Mouse (Mus musculus) midbrain, embryonic 10.5 days (tissue): Measurements from ENCODE around the gene Dnajc5g. TPM values are rescaled to one million over a fixed set of nuclear protein-coding genes. Genes with fewer than 3 reads are reported as not detected.

Experiments
- DNase-seq: peaks from one replicate; pipeline ENCODE4 v3.0.0-alpha.2; 2017; ENCODE audit warnings: low spot score
- H3K27ac ChIP-seq: fragments of 300-500 bp; sonication (generic); replicated peaks from 2 replicates; pipeline ENCODE4 v1.5.1; 2016; ENCODE audit warnings: mild to moderate bottlenecking
- H3K27me3 ChIP-seq: fragments of 300-500 bp; sonication (generic); 2 replicates; pipeline ENCODE4 v1.6.1; 2016; ENCODE audit warnings: low read depth, mild to moderate bottlenecking; ENCODE audit not compliant: poor library complexity, severe bottlenecking
- H3K36me3 ChIP-seq: fragments of 300-500 bp; sonication (generic); 2 replicates; pipeline ENCODE4 v1.6.1; 2016; ENCODE audit warnings: mild to moderate bottlenecking, moderate library complexity
- H3K4me1 ChIP-seq: fragments of 300-500 bp; sonication (generic); 2 replicates; pipeline ENCODE4 v1.6.1; 2016
- H3K4me3 ChIP-seq: fragments of 300-500 bp; sonication (generic); 2 replicates; pipeline ENCODE4 v1.5.1; 2016; ENCODE audit warnings: mild to moderate bottlenecking, moderate library complexity
- H3K9me3 ChIP-seq: fragments of 300-500 bp; sonication (generic); replicated peaks from 2 replicates; pipeline ENCODE4 v1.6.1; 2016; ENCODE audit warnings: mild to moderate bottlenecking
- WGBS: fragments of 180-500 bp; shearing (Covaris S2); methylation state at CpG from one replicate; pipeline ENCODE4 v1.1.7; 2016; 5-methylcytosine and 5-hydroxymethylcytosine counted together
- polyA plus RNA-seq: library from polyadenylated mRNA; unstranded; fragments of >200 nt; fragmentation: Nextera tagmentation; extraction: Ambion mirVana; gene quantifications from 2 replicates; pipeline ENCODE4 v1.2.1, GENCODE M21; 2016

Gene Dnajc5g
- polyA plus RNA-seq, 1 experiment from 2014 or later = not detected

GRCm38 (mm10) chr5:31087131-31087530 is 19.0 kb upstream of the Dnajc5g start:
- no peak overlapping the region for H3K4me3 ChIP-seq
- H3K36me3 ChIP-seq = no peaks in the 10 kb centered on the region
- H3K9me3 ChIP-seq = no peaks in the 10 kb centered on the region
- H3K27ac ChIP-seq = no peak overlapping the region
- peaks cover 36% of the 10 kb centered on the region for H3K4me1 ChIP-seq
- DNase-seq = no peak
- WGBS = 85% methylated on average over 2 of the region's 2 CpGs
- H3K27me3 ChIP-seq = peaks cover 67% of the 10 kb centered on the region

GRCm38 (mm10) chr5:31092231-31092975 is 13.7 kb upstream of the Dnajc5g start:
- no peaks in the 10 kb centered on the region for H3K9me3 ChIP-seq
- H3K4me1 ChIP-seq = peaks cover 40% of the 10 kb centered on the region
- no peaks in the 10 kb centered on the region for H3K36me3 ChIP-seq
- H3K27ac ChIP-seq = peak overlapping the region; percentile 70
- DNase-seq = peak; percentile 39
- peaks cover 100% of the 10 kb centered on the region for H3K27me3 ChIP-seq
- WGBS = 3% methylated on average over 40 of the region's 53 CpGs
- peak overlapping the region; percentile 56 for H3K4me3 ChIP-seq

- Histone ChIP-seq H3K4me1 (peaks cover 40% of the 10 kb centered on the region), H3K27me3 (peaks cover 100% of the 10 kb centered on the region), H3K27ac (peak overlapping the region; percentile 70), H3K4me3 (peak overlapping the region; percentile 56), H3K36me3 (no peaks in the 10 kb centered on the region), H3K9me3 (no peaks in the 10 kb centered on the region)
- WGBS = under 1% methylated on average over 54 of the region's 54 CpGs
- DNase-seq = peak; percentile 59
Measured at GRCm38 (mm10) chr5:31093151-31094041, 12.7 kb upstream of the Dnajc5g start.

- Histone ChIP-seq H3K4me1 (peaks cover 40% of the 10 kb centered on the region), H3K36me3 (no peaks in the 10 kb centered on the region), H3K27ac (no peak overlapping the region), H3K9me3 (no peaks in the 10 kb centered on the region), H3K4me3 (peak overlapping the region; percentile 56), H3K27me3 (peaks cover 94% of the 10 kb centered on the region)
- DNase-seq = peak; percentile 38
- WGBS = 3% methylated on average over 29 of the region's 29 CpGs
Measured at GRCm38 (mm10) chr5:31094100-31094798, 11.8 kb upstream of the Dnajc5g start.

- Histone ChIP-seq H3K9me3 (no peaks in the 10 kb centered on the region), H3K4me1 (peaks cover 40% of the 10 kb centered on the region), H3K27ac (no peak overlapping the region), H3K27me3 (peaks cover 86% of the 10 kb centered on the region), H3K4me3 (peak overlapping the region; percentile 40), H3K36me3 (no peaks in the 10 kb centered on the region)
- WGBS = under 1% methylated on average over 59 of the region's 59 CpGs
- peak; percentile 62 for DNase-seq
Measured at GRCm38 (mm10) chr5:31094799-31095691, 11.0 kb upstream of the Dnajc5g start.

- DNase-seq = no peak
- H3K4me1 ChIP-seq = peaks cover 40% of the 10 kb centered on the region
Measured at GRCm38 (mm10) chr5:31095711-31096480, 10.2 kb upstream of the Dnajc5g start.

GRCm38 (mm10) chr5:31108000-31108490 is 2.0 kb downstream of the Dnajc5g start, which contains the start of gene Slc30a3:
TSS of gene Slc30a3 (minus strand) at chr5:31108237.
- 91% methylated on average over 18 of the region's 18 CpGs for WGBS
- Histone ChIP-seq H3K4me3 (no peak within 1 kb of the TSS), H3K9me3 (no peaks in the 10 kb centered on the region), H3K4me1 (no peaks in the 10 kb centered on the region), H3K27ac (no peak within 1 kb of the TSS), H3K36me3 (no peaks in the 10 kb centered on the region), H3K27me3 (no peaks in the 10 kb centered on the region; the same call in 1 of the 2 replicates)
- no peak for DNase-seq

More at GRCm38 (mm10) chr5:31095711-31096480, 10.2 kb upstream of the Dnajc5g start:
- WGBS = 27% methylated on average over 11 of the region's 11 CpGs
- Histone ChIP-seq H3K36me3 (no peaks in the 10 kb centered on the region), H3K27ac (no peak overlapping the region), H3K4me3 (peak overlapping the region; percentile 40), H3K9me3 (no peaks in the 10 kb centered on the region), H3K27me3 (peaks cover 78% of the 10 kb centered on the region)

- Histone ChIP-seq H3K27me3 (no peaks in the 10 kb centered on the region; the same call in 1 of the 2 replicates), H3K36me3 (no peaks in the 10 kb centered on the region), H3K27ac (no peak overlapping the region), H3K4me1 (no peaks in the 10 kb centered on the region), H3K4me3 (no peak overlapping the region), H3K9me3 (no peaks in the 10 kb centered on the region)
- no peak for DNase-seq
- 42% methylated on average over 7 of the region's 7 CpGs for WGBS
Measured at GRCm38 (mm10) chr5:31110781-31111180, 4.7 kb downstream of the Dnajc5g start.

GRCm38 (mm10) chr5:31116354-31116753 is 10.3 kb downstream of the Dnajc5g start, which contains the start of gene Trim54:
TSS of gene Trim54 (plus strand) at chr5:31116712.
- H3K36me3 ChIP-seq = no peaks in the 10 kb centered on the region
- no peak within 1 kb of the TSS for H3K27ac ChIP-seq
- WGBS = 51% methylated on average over 3 of the region's 3 CpGs
- no peak within 1 kb of the TSS for H3K4me3 ChIP-seq
- H3K9me3 ChIP-seq = no peaks in the 10 kb centered on the region
- no peak for DNase-seq
- peaks cover 12% of the 10 kb centered on the region for H3K27me3 ChIP-seq
- no peaks in the 10 kb centered on the region for H3K4me1 ChIP-seq

GRCm38 (mm10) chr5:31116912-31117311 is 10.8 kb downstream of the Dnajc5g start:
- peaks cover 12% of the 10 kb centered on the region for H3K27me3 ChIP-seq
- H3K36me3 ChIP-seq = no peaks in the 10 kb centered on the region
- no peak overlapping the region for H3K4me3 ChIP-seq
- WGBS = 29% methylated on average over 10 of the region's 10 CpGs
- no peaks in the 10 kb centered on the region for H3K9me3 ChIP-seq
- no peak for DNase-seq
- H3K4me1 ChIP-seq = no peaks in the 10 kb centered on the region
- no peak overlapping the region for H3K27ac ChIP-seq

- H3K9me3 ChIP-seq = no peaks in the 10 kb centered on the region
- WGBS = 87% methylated on average over 8 of the region's 8 CpGs
- H3K4me1 ChIP-seq = peaks cover 4% of the 10 kb centered on the region; the same call in 1 of the 2 replicates
- no peak overlapping the region for H3K4me3 ChIP-seq
- no peak for DNase-seq
- peaks cover 11% of the 10 kb centered on the region for H3K27me3 ChIP-seq
- no peak overlapping the region for H3K27ac ChIP-seq
- no peaks in the 10 kb centered on the region for H3K36me3 ChIP-seq
Measured at GRCm38 (mm10) chr5:31121111-31121510, 15.0 kb downstream of the Dnajc5g start.
